Mouse (Mus musculus) CH12.LX (cell line): Measurements from ENCODE around the gene Ccdc15.
A peak's percentile ranks its signal among the peaks of the same experiment; 100 is the strongest.

Experiments used
- CTCF ChIP-seq, 2 experiments: IDR thresholded peaks in 1 of 2; conservative IDR thresholded peaks in 1 of 2; 2 replicates each; pipeline ENCODE4 v1.5.1; 2011 to 2012; ENCODE audit warnings: low read depth in 2 of 2, low read length in 2 of 2, improper control_type of control experiment in 1 of 2, inconsistent platforms in 1 of 2, mild to moderate bottlenecking in 1 of 2, moderate library complexity in 1 of 2
- MAX ChIP-seq: IDR thresholded peaks from 2 replicates; pipeline ENCODE4 v1.6.1; 2011; ENCODE audit warnings: low read length, improper control_type of control experiment
- MXI1 ChIP-seq: IDR thresholded peaks from 2 replicates; pipeline ENCODE4 v1.6.1; 2011; ENCODE audit warnings: mild to moderate bottlenecking, low read depth, low read length, improper control_type of control experiment
- SMC3 ChIP-seq: IDR thresholded peaks from 2 replicates; pipeline ENCODE4 v1.6.1; 2011; ENCODE audit warnings: low read depth, low read length, improper control_type of control experiment
- TCF12 ChIP-seq: IDR thresholded peaks from 2 replicates; pipeline ENCODE4 v1.6.1; 2014; ENCODE audit warnings: low read depth, mild to moderate bottlenecking, inconsistent platforms, low read length, improper control_type of control experiment

GRCm38 (mm10) chr9:37368081-37368830, 20.0 kb upstream of the Ccdc15 start:
- TF ChIP-seq TCF12 (no peak), CTCF (conservative IDR thresholded peaks at IDR 0.05 in 1 of 2, IDR thresholded peaks at IDR 0.05 in 1 of 2; ENCODE audit: low read depth in 2 of 2, low read length in 2 of 2) (0 out of 4 replicates have a peak, but pooled peaks of 1 of the 2 experiments have one; percentile 3), SMC3 (no peak), MAX (no peak), MXI1 (no peak)
